In genomic region chr16:94567751-94568150, GRCm38 (mm10) we compare ENCODE assay signal across 14 mouse cellular contexts. TPM values are rescaled to one million over a fixed set of nuclear protein-coding genes. Genes with fewer than 3 reads are reported as not detected.
DNase-seq lines count a peak whose midpoint lies in the region; ATAC-seq and TF ChIP-seq lines count a peak whose summit lies in the region.
"Had no signal": no experiment of that assay in that cellular context is flagged by ENCODE, and none has a peak within 500 bp of the region (broad histone marks: within the 10 kb centered on the region; RNA-seq: fewer than 3 reads in every experiment).

No protein-coding gene starts in this region.

- H3K4me3 ChIP-seq in heart, embryonic 16.5 days (ENCODE audit: low read length), result no peak overlapping the region
- peak overlapping the region; percentile 99 for H3K4me3 ChIP-seq in megakaryocyte, embryonic 14.5 days (replicated peaks)
- no peak overlapping the region for H3K4me3 ChIP-seq in liver, postnatal 0 days (ENCODE audit: low read depth, low read length)

- H3K9ac ChIP-seq in heart, embryonic 16.5 days (ENCODE audit: low read length), result peak overlapping the region; percentile 85; the same call in 1 of the 2 replicates
- peak overlapping the region; percentile 100 for H3K9ac ChIP-seq in liver, postnatal 0 days (replicated peaks)

- H3K27ac ChIP-seq in heart, embryonic 16.5 days (ENCODE audit: low read length), result peak overlapping the region; percentile 100
- peak overlapping the region; percentile 100 for H3K27ac ChIP-seq in liver, postnatal 0 days (ENCODE audit: low read depth)

- ATAC-seq in cerebellum, adult (ENCODE audit: insufficient number of reproducible peaks, low FRiP score, low TSS enrichment), result no peak
- ATAC-seq in heart, embryonic 16.5 days (replicated peaks; ENCODE audit: extremely low read depth, insufficient read depth, low FRiP score), result no peak
- ATAC-seq in megakaryocyte, adult 5-6 weeks (ENCODE audit: poor library complexity, severe bottlenecking), result no peak
- no peak for ATAC-seq in liver, postnatal 0 days
- ATAC-seq: forebrain, embryonic 15.5 days had no signal

- DNase-seq in cerebellum, adult 9-11 months, result peak; percentile 52
- DNase-seq in heart, postnatal 4 days, result no peak
- no peak for DNase-seq in liver, postnatal 0 days
- no peak for DNase-seq in c-Kit-positive CD71-positive TER-119-positive erythroid progenitor cells, embryonic 14.5 days (ENCODE audit: low spot score)
- DNase-seq: embryo, embryonic 11 days; kidney, adult 9 months; layer of hippocampus, postnatal 36 days; retina, postnatal 1 day; thymus, postnatal 25 days had no signal

- TF ChIP-seq CTCF in liver, postnatal 0 days (IDR thresholded peaks at IDR 0.05; ENCODE audit: low read depth), result no peak

- H3K36me3 ChIP-seq in heart, embryonic 16.5 days (ENCODE audit: control insufficient read depth, insufficient read depth), result no peaks in the 10 kb centered on the region
- H3K36me3 ChIP-seq in megakaryocyte, embryonic 14.5 days (replicated peaks; ENCODE audit: low read length), result peaks cover 47% of the 10 kb centered on the region
- no peaks in the 10 kb centered on the region for H3K36me3 ChIP-seq in liver, postnatal 0 days (replicated peaks; ENCODE audit: insufficient read depth, low read length)
- H3K36me3 ChIP-seq: forebrain, embryonic 15.5 days had no signal

- peak overlapping the region; percentile 75; the same call in 1 of the 2 replicates for H3K4me2 ChIP-seq in heart, embryonic 16.5 days (ENCODE audit: low read depth, low read length)
- peak overlapping the region; percentile 75 for H3K4me2 ChIP-seq in liver, postnatal 0 days (ENCODE audit: low read depth, low read length)

- TF ChIP-seq EP300 in liver, postnatal 0 days (IDR thresholded peaks at IDR 0.05; ENCODE audit: low read depth), result no peak

- WGBS in heart, embryonic 16.5 days, result 59% methylated on average over 5 of the region's 5 CpGs
- 74% methylated on average over 5 of the region's 5 CpGs for WGBS in liver, postnatal 0 days (ENCODE audit: insufficient replicate concordance)

- no peaks in the 10 kb centered on the region for H3K9me3 ChIP-seq in heart, embryonic 16.5 days (replicated peaks; ENCODE audit: control insufficient read depth, low read length)
- no peaks in the 10 kb centered on the region; the same call in 1 of the 2 replicates for H3K9me3 ChIP-seq in megakaryocyte, embryonic 14.5 days
- no peaks in the 10 kb centered on the region for H3K9me3 ChIP-seq in liver, postnatal 0 days (ENCODE audit: low read length)
- H3K9me3 ChIP-seq: forebrain, embryonic 15.5 days had no signal

- H3K4me1 ChIP-seq in heart, embryonic 16.5 days (ENCODE audit: control insufficient read depth, insufficient read depth, low read length), result peaks cover 19% of the 10 kb centered on the region
- H3K4me1 ChIP-seq in megakaryocyte, embryonic 14.5 days, result peaks cover 67% of the 10 kb centered on the region
- peaks cover 29% of the 10 kb centered on the region for H3K4me1 ChIP-seq in liver, postnatal 0 days (ENCODE audit: insufficient read depth)

- no peaks in the 10 kb centered on the region for H3K27me3 ChIP-seq in heart, embryonic 16.5 days (ENCODE audit: control insufficient read depth, insufficient read depth, low read length)
- no peaks in the 10 kb centered on the region for H3K27me3 ChIP-seq in megakaryocyte, embryonic 14.5 days (replicated peaks)
- no peaks in the 10 kb centered on the region for H3K27me3 ChIP-seq in liver, postnatal 0 days (ENCODE audit: insufficient read depth, low read length)
- H3K27me3 ChIP-seq: forebrain, embryonic 15.5 days had no signal

RNA-seq across cellular contexts. Expression of gene Dyrk1a, which starts 2.1 kb away (rescaled TPM):
- polyA plus RNA-seq in heart, embryonic 16.5 days (2015; fragmentation: Nextera tagmentation; extraction: Ambion mirVana), result 7.8 and 8.1 TPM in 2 replicates
- total RNA-seq in heart, postnatal 4 days (2021), result 100 to 1,000 TPM; 118 to 135 TPM
- 5.9 and 6.5 TPM in 2 replicates for polyA plus RNA-seq in megakaryocyte, embryonic 14.5 days (2012; ENCODE audit: insufficient read depth, low replicate concordance)
- 65.9 and 67.4 TPM in 2 replicates for total RNA-seq in megakaryocyte, adult 5-6 weeks (2015)
- total RNA-seq in megakaryocyte, adult 5-6 weeks (2017), result 62.2 and 66.8 TPM in 2 replicates
- polyA plus RNA-seq in liver, postnatal 0 days (2015; fragmentation: Nextera tagmentation; extraction: Ambion mirVana), result 3.7 and 3.9 TPM in 2 replicates

RNA-seq across cellular contexts. Expression of gene Vps26c, which starts 41.1 kb away (rescaled TPM):
- polyA plus RNA-seq in heart, embryonic 16.5 days (2015; fragmentation: Nextera tagmentation; extraction: Ambion mirVana), result 47.9 and 51.7 TPM in 2 replicates
- total RNA-seq in heart, postnatal 4 days (2021), result 10 to 100 TPM; 28.7 to 29.8 TPM
- polyA plus RNA-seq in megakaryocyte, embryonic 14.5 days (2012; ENCODE audit: insufficient read depth, low replicate concordance), result 2.8 and 3.1 TPM in 2 replicates
- 39.2 and 43.3 TPM in 2 replicates for total RNA-seq in megakaryocyte, adult 5-6 weeks (2015)
- 45.6 and 46.0 TPM in 2 replicates for total RNA-seq in megakaryocyte, adult 5-6 weeks (2017)
- polyA plus RNA-seq in liver, postnatal 0 days (2015; fragmentation: Nextera tagmentation; extraction: Ambion mirVana), result 16.0 and 16.4 TPM in 2 replicates
